Mouse (Mus musculus): ENCODE measurements around the gene Exoc4. TPM values are rescaled to one million over a fixed set of nuclear protein-coding genes. Genes with fewer than 3 reads are reported as not detected.

Exoc4 gene
- total RNA-seq, 2 experiments from 2014 or later: 40.0 to 49.3 TPM

DNA sequence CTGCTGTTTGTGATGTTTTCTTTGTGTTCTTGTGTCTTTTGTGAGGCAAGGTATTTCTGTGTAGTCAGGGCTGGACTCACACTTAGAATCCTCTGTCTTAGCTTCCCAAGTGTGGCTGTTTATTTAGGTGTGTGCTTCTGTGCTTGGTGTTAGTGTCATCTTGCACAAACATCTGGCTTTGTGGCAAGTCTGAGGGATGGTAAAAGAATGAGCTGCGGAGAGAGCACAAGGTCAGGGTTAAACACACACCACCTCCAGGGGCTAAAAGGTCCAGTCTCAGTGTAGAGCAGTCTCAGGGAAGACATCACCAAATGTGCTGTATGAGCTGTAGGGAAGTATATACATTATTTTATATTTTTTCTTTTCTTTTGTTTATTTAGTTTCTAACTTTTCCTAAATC is 57.1 kb downstream of the Exoc4 start:
- ATAC-seq (replicated peaks; ENCODE audit: poor library complexity): no peak

DNA sequence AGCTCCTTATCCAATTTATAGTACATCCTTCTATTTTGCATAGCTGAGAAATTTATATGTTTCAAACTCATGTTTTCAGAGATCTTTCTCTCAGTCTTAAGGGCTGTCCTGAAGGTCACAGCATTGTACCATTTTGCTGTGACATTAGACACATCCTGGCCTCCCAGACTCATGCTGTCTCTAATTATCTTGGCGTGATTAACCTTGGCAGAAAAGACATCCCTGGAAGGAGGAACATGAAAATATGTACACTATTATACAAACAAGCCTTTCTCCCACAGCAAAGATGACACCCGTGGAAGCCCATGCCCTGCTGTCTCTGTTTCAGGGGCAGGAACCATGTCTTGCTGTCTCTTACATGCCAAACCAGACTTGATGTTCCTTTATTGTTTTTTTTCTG is 59.8 kb downstream of the Exoc4 start:
- no peak for ATAC-seq (replicated peaks; ENCODE audit: poor library complexity)

DNA sequence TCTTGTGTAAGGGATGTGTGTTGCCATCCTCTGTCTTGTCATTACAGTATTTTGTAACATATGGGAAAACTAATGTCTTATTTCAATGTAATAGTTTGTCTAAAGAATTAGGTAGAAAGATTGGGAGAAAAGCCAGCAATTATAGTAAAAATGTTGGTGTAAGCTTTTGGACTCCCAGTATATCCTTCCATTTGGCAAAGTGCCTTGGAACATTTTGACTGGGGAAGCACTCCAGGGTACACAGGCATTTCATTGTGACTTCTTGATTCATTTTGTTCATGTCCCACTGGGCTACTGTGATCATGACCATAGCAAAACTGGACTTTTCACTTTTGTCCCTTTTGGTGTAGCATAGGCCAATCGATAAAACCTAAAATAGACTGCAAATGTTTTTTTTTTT is 61.6 kb downstream of the Exoc4 start:
- no peak for ATAC-seq (replicated peaks; ENCODE audit: poor library complexity)

DNA sequence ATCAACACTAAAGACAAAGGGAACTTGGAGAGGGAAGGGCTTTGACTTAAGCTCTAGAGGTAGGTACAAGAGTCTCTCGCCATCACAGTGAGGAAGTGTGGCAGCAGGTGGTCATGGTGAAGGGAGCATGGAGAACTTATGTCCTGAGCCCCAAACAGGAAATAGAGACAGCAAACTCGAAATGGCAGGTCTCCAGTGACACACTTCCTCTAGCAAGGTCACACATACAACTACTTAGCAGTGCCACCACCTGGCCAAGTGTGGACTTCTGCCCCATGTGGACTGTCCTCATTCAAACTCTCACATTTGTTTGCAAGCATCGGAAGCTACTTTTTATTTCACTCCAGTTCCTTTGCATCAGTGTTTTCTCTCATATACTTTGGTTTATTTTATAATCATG is 74.0 kb downstream of the Exoc4 start:
- ATAC-seq (replicated peaks; ENCODE audit: poor library complexity): peak; percentile 71

DNA sequence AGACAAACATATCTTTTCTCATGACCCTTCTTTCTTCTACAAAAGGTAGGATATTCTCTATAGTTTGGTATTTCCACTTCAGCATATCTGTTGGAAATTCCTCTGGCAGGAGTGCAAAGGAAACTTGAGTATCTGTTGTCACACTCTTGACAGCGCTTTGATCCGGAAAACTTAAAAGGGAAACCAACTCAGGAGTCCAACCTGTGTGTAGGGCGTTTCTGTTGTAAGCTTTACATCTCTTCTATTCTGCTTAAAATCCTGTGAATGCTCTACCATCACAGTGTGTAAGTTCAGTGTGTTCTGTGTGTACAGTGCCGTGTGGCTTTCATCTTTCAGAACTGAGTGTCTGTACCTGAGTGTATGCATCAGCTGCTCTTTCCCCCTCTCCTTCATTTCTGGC is 74.5 kb downstream of the Exoc4 start:
- ATAC-seq (replicated peaks; ENCODE audit: poor library complexity): no peak

DNA sequence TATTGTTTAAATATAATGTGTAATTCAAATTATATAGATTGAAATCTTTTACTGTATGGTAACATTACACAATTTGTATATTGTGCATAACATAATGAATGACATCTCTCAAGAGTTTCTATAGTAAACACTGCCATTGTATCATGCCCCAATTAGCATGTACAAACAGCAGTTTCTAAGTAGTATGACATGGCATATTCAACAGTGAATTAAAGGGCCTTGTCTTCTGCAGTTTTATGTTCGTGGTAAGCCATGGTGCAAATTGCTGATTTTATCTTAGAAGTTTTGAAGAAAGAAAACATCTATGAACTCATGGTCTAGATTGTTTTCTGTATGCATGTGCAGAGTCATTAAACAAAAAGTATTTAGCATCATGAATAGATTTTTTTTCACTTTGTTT is 79.4 kb downstream of the Exoc4 start:
- no peak for ATAC-seq (replicated peaks; ENCODE audit: poor library complexity)

DNA sequence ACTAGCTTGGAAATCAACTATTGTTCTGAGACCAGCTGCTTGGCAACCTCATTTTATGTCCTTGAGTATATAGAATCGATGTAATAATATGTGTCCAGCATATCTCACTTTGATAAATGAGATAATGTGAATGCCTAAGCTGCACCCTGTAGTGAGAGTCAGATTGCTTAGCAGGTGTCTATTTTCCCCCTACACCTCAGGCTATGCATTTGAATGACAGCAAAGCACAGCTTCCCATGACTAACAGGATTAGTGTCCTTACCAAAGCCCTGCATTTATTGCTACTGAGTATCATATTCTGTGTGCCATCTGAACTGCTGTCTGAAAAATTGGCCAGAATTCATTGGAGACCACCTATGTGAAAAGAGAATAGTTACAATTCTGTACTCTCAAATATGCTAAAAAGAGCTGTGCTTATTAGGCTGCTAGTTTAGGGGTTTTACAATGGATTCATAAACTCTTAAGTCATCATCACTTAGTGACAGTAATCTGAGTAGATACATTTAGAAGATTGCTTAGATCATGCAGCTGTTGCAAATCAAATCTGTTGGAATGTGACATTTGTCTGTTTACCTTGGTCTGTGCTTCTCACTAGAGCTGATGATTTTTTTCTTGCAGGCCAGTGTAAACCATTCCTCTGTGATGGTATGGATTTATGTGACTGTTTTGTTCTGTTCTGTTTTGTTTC is 98.3 kb downstream of the Exoc4 start:
- ATAC-seq (replicated peaks; ENCODE audit: poor library complexity): no peak

DNA sequence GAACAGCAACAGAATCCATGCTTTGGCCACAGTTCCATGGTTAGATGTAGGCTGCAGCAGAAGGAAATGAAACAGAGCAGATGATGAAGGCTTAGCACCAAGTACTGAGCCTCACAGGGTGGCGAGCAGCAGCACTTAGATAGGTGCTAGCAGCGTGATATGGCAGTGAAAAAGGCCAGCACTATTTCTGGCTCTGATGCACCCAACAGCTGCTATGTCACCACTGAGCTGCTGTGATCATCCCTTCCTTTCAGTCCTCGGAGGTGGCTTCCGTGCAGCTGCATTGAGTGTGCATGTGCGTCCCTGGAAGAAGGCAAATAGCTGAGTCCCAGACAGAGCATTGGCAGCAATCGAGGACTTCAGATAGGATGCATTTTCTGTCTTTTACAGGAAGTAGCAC is 112.7 kb downstream of the Exoc4 start:
- ATAC-seq (replicated peaks; ENCODE audit: poor library complexity): no peak

DNA sequence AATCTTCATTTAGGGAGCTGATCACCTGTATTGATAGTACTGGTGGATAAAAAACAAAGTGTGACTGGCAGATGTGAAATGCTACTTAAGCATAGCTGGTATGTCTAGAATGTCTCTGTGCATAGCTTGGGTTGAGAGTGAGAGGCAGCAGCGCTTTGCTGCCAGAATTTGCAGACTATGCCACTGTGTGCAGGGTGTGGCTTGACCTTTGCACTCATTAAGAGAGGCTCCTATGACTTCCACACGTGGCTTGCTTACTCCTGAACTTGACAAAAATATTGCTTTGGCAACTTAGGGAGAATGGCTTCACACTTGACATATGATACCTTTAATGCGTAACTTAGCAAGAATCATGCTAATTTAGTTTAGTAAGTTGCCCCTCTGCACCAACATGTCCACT is 131.6 kb downstream of the Exoc4 start:
- ATAC-seq (replicated peaks; ENCODE audit: poor library complexity): no peak

DNA sequence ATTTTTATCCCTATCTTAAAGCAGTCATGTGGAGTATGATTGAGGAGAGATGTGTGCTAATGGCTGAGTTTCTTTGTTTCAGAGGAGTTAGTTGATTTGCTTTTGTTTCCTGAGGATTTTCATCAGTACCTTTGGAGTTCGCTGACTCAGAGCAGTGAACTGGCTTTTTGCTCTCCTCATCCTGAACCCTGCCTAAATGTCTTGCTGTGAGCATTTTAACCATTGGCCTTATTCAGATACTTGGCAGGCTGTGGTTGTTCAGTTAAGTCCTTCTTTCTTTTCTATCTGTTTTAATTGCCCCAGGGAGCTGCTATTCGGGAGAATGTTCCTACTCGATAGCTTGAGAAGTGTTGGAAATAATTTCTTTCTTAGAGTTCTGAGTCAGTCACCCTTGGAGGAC is 133.3 kb downstream of the Exoc4 start:
- no peak for ATAC-seq (replicated peaks; ENCODE audit: poor library complexity)

DNA sequence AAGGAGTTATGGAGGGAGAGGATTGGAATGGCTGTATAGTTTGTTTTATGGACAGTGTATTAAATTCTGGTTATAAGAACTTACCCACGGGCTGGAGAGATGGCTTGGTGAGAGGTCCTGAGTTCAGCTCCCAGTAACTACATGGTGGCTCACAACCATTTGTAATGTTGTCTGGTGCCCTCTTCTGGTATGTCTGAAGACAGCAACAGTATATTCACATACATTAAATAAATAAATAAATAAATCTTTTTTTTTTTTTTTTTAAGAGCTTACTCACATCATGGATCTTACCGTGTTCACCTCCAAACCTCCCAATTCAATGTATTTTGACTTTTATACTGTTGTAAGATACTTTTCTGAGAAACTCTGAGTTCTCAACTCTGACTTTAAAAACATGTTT is 143.1 kb downstream of the Exoc4 start:
- ATAC-seq (replicated peaks; ENCODE audit: poor library complexity): no peak

DNA sequence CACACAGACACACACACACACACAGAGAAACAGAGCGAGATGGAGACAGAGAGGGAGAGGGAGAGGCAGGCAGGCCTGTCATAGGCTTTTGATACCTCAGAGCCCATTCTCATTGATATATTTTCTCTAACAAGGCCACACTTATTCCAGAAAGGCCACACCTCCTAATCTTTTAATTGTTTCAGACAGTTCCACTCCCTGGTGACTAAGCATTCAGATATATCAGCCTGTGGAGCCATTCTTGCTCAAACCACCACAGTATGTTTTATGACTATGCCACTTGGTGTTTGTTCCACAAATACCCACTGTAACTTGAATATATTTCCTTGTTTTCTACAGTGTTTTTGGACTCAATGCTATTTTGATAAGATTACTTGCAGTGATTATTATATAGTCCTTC is 150.6 kb downstream of the Exoc4 start:
- ATAC-seq (replicated peaks; ENCODE audit: poor library complexity): no peak

DNA sequence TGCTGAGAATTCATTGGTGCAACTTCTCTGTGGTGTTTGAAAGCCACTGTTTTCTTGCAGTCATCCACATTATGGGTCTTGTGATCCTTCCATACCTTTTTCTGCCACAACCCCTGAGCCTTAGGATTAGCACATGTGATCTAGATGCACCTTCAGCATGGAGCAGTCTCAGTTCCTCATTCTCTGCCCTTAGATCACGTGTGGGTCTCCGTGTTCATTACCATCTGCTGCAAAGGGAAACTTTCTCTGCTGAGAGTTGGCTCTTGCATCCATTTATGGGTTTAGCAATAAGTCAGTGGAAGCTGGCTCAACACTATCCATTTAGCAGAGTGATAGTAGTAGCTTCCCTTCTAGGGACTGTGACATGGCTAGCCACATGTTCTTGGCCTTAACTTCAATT is 152.3 kb downstream of the Exoc4 start:
- peak; percentile 93 for ATAC-seq (replicated peaks; ENCODE audit: poor library complexity)

DNA sequence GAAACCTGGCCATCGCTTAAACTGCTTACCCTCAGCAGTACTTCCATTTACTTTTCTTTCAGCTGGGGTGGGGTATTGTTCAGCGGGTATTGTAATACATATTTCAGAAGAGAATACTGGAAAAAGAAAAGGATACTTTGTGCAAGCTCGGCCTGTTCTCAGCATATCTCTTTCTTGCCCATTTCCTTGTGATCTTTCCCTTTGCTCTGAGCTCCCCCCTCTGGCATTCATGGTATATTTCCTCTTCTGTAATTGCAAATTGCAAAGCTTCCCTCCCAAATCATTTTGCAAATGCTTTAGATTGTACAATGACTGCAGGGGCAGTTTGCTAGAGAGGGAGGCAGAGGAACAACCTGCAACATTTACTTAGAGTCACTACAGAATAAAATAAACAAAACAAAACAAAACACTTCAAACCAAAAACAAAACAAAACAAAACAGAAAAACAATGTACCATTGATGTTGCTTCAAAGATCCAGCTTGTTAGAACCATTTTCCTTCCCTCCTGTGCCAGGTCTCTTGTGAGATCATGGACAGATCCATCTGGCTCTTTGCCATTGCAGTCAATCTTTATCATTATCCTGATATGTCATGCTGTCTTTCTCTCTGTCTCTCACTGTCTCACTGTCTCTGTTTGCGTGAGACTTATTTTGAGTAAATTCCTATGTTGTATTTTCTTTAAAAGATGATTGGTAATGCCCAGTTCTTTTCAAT is 156.8 kb downstream of the Exoc4 start:
- no peak for ATAC-seq (replicated peaks; ENCODE audit: poor library complexity)

DNA sequence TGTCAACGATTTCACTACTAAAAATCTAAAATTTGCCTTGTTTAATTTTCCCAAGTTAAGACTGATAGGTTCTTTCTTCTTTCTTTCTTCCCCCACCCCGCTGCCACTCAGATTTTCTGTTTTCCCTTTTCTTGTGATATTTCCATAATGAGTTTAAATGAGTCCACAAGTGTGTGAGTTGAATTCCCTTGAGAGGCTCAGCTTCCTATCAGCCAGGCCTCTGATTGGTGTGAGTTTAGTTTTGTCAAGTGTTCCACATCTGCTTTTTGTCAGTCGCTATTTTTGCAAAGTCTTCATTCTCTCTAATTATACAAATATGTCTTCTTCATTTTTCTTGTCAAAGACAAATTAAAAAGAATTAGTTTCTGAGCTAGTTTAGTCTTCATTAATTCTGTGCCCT is 160.7 kb downstream of the Exoc4 start:
- no peak for ATAC-seq (replicated peaks; ENCODE audit: poor library complexity)

DNA sequence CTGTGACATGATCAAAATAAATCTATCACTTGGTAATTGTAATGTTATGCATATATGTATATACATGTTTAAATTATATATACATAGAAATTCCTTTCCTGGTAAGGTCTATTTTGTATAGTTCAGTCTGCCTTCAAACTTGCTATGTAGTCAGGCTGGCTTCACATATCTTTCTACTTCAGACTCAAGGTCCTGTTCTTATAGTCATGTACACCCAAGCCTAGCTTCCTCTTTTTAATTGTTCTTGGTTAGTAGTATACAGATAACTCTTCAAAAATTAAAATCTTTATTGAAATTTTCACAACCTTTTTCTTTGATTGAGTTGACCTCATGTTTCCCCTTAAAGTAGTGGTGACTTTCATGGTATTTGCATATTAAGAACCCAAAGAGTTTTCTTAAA is 176.1 kb downstream of the Exoc4 start:
- no peak for ATAC-seq (replicated peaks; ENCODE audit: poor library complexity)

DNA sequence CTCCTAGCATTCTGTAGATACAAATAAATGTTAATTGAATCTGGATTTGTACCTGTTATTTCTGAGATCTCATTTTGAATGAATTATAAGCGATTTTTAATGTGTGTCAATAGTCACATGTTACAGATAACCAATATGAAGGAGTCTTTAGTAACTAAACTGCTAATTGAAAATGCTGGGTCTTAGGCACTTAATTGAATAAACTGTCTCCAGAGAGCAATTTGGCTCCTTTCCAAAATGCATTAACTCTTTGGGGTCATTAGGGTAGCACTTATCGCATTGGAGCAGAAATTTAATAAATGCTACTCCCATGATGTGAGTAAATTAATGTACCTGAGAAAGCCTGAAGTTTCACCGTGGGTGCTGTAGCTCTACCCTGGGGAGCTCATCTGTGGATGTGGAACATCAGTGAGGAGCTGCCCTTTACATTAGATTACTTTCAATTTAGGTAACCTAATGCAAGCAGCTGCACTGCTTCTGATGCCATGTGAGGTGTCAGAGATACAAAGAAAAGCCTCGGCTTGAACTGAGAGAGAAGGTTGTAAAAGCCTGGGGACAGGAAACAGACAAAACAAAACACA is 182.4 kb downstream of the Exoc4 start:
- no peak for ATAC-seq (replicated peaks; ENCODE audit: poor library complexity)

DNA sequence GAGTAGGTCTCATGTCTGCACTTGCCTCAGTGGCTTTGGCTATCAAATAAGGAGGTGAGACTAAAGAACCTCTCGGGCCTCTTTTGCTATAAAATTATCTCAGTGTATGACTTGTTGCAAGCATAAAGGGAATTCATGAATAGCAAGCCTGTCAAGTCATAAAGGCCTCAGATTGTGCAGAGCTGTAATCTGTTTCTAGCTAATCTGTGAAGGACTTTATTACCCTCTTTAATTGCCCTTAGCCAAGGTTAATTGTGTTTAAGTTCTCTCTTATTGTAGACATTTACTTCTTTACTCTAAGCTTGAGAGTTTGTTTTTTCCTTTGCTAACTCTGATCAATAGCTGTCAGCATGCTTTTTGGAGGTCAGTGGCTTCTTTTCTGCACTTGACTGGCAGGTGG is 191.6 kb downstream of the Exoc4 start:
- ATAC-seq (replicated peaks; ENCODE audit: poor library complexity): no peak

DNA sequence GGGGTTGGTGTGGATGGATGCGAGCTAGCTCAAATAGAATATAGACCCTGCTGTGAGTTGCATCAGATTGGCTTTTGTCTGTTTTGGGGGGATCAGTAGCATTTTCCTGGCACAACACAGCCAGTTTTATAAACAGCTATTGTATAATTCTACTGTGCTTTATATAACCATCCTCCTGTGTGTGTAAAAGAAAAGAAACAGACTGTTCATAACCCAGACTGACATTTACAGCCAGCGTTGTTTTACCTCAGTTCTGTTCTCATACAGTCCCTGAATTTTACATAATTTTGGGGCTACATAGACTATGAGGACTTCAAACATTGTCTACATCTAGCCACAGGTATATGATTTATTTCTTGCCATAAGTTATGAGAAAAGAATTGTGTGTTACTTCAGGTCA is 204.9 kb downstream of the Exoc4 start:
- ATAC-seq (replicated peaks; ENCODE audit: poor library complexity): no peak

DNA sequence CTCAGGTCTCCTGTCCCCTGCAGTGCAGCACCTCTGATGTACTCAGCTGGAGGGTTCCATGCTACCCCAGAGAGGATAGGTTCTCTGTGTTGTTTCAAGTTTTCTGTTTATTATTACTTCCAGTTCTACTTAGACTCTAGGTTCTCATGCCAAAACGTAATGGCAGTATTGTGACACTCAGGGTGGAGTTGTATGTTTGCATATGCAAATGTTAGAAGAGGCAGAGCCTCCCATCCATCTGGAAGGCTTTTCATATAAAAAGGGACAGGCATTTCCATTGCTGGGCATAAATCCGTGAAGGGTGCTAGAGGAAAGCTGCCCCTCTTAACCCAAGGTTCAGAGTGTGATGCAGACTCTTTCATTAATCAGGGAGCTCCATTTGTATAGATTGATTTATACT is 205.5 kb downstream of the Exoc4 start:
- no peak for ATAC-seq (replicated peaks; ENCODE audit: poor library complexity)

DNA sequence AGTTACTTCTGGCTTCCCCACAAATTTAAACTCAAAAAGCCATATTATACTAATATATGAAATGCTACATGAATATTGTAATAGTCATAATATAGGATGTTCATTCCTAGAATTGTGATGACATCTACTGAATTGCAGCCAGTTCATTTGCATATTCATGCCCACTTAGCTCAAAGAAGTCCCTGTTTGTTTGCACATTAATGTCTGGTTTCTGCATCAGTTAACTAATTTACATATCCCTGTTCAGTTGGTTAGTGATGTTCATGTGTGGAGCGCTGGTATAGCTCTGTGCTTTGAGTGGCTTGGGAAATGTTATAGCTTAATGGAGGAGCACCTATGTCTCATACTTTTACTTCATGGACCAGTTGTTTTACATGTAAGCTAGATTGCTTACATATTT is 206.4 kb downstream of the Exoc4 start:
- ATAC-seq (replicated peaks; ENCODE audit: poor library complexity): no peak

DNA sequence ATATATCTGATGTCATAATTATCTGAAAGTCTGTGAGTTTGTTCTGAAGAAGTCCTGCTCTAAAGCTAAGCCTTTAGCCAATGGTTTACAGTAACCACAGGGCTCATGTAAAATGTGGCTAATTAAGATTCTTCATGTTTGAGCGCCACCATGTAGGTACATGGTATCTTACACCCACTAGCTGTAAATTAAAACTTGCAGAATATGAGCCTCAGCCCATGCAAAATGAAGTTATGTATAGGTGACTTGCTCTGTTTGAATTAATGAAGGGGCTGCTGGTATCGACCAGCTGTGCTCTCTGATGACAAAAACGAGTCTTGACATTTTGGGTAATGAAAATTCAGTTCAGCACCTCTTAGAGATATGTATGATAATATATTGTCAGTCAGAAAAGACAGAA is 216.0 kb downstream of the Exoc4 start:
- ATAC-seq (replicated peaks; ENCODE audit: poor library complexity): no peak

DNA sequence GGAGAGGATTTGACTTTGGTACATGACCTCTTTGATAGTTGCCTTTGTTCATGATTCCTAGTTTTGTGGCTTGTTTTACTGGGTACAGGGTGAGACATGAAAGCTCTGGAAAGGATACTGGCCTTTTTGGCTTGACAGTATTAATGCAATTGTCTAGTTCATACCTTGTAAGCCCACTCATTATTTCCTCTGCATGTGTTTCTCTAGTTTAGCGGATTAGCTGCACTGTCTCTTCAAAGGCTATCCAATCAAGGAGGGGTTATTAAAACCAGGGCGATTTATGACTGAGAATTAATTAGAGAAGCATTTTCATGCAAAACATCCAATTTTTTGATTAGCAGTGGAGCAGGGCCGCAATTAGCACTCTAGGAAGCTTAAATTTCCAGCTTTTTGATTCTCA is 216.5 kb downstream of the Exoc4 start:
- ATAC-seq (replicated peaks; ENCODE audit: poor library complexity): no peak

Measured in megakaryocyte progenitor cell, adult 5-6 weeks (primary cell).